Mouse (Mus musculus) heart, postnatal 0 days (tissue): Measurements from ENCODE around the gene Hspb6.

Experiments
- CTCF ChIP-seq: IDR thresholded peaks from 2 replicates; pipeline ENCODE4 v1.5.1; 2016; ENCODE audit warnings: antibody characterized with exemption, control low read depth, low read depth
- EP300 ChIP-seq: IDR thresholded peaks from 2 replicates; pipeline ENCODE4 v1.6.1; 2016; ENCODE audit warnings: antibody characterized with exemption, low read depth

- TF ChIP-seq CTCF = no peak
- no peak for TF ChIP-seq EP300
Observed at GRCm38 (mm10) chr7:30531291-30531815, 20.6 kb upstream of the Hspb6 start.
